Mouse (Mus musculus) CH12F3 (cell line): ENCODE measurements around the gene Ash1l.
"Not testable (repeated sequence)": the region's sequence is repeated elsewhere in the genome, so short reads cannot be mapped to it uniquely, and the experiment has no call there.

ENCODE experiments used
- in situ Hi-C: fragments of 300-500 bp; cut with MboI; formaldehyde crosslinking; loops from 2 replicates; pipeline ENCODE4 v1.14.3; 2020; ENCODE audit warnings: low sequenced_read_pairs

The Ash1l gene

DNA sequence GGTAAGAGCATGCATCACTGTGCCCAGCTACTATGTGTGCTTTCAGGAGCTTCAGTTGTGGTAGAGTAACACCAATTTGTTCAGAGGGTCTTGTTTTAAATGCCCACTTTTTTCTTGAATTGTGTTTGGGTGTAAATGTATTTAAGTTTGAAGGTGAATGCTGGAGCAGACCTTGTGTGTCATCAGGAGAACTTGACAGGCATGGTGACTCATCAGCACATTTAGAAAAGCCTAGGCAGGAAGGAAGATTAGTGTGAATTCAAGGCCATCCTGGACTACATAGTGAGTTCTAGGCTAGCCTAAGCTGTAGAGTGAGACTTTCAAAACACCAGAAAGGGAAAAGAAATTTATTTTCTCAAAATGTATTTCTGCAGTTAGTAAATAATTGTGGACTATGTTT is 3.3 kb downstream of the Ash1l start:
- in situ Hi-C loops: no loop called here

DNA sequence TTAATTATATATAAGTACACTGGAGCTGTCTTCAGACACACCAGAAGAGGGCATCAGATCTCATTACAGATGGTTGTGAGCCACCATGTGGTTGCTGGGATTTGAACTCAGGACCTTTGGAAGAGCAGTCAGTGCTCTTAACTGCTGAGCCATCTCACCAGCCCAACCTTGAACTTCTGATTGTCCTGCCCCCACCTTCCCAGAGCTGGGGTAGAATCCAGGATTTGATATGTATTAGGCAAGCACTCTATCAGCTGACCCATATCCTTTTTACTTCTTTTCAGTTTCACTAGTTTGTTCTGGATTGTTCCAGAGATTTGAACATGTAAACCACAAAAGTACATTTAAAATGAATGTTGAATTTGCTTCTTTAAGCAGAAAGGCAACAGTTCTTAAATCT is 12.8 kb downstream of the Ash1l start:
- in situ Hi-C loops: not testable (repeated sequence)

DNA sequence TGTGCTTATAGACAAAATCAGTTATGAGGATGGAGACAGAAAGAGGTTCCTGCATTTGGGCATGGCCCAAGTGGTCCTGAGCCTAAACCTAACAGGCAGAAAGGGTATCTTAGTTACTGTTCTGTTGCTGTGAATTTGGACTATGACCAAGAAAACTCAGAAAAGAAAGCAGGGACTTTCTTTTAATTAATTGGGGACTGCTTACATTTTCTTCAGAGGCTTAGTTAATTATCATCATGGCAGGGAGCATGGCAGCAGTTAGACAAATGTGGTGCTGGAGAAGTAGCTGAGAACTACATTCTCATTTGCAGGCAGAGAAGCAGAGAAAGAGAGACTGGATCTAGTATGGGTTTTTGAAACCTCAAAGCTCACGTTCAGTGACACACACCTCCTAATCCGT is 24.6 kb downstream of the Ash1l start:
- in situ Hi-C loops: no loop called here

DNA sequence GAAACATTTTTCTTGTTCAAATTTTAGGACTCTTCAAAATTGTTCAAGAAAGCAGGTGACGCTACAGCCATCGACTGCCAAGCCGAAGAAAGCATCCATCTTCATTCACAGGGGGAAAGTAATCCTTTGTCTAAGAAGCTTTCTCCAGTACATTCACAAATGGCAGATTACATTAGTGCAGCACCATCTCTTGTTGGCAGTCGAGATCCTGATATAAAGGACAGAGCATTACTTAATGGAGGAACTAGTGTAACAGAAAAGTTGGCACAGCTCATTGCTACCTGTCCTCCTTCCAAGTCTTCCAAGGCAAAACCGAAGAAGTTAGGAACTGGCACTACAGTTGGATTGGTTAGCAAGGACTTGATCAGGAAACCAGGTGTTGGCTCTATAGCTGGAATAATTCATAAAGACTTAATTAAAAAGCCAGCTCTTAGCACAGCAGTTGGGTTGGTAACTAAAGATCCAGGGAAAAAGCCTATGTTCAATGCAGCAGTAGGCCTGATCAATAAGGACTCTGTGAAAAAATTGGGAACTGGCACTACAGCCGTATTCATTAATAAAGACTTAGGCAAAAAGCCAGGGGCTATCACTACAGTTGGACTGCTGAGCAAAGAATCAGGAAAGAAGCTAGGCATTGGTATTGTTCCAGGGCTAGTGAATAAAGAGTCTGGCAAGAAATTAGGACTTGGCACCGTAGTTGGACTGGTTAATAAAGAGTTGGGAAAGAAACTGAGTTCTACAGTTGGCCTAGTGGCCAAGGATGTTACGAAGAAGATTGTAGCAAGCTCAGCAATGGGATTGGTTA is 31.0 kb downstream of the Ash1l start:
- in situ Hi-C loops: no loop called here

DNA sequence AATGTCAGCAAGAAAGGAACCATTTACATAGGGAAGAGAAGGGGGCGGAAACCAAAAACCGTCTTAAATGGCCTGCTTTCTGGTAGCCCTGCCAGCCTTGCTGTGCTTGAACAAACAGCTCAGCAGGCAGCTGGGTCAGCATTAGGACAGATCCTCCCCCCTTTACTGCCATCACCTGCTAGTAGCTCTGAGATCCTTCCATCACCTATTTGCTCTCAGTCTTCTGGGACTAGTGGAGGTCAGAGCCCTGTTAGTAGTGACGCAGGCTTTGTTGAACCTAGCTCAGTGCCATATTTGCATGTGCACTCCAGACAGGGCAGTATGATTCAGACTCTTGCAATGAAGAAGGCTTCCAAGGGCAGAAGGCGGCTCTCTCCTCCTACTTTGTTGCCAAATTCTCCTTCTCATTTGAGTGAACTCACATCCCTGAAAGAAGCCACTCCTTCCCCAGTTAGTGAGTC is 33.5 kb downstream of the Ash1l start:
- in situ Hi-C loops: no loop called here

DNA sequence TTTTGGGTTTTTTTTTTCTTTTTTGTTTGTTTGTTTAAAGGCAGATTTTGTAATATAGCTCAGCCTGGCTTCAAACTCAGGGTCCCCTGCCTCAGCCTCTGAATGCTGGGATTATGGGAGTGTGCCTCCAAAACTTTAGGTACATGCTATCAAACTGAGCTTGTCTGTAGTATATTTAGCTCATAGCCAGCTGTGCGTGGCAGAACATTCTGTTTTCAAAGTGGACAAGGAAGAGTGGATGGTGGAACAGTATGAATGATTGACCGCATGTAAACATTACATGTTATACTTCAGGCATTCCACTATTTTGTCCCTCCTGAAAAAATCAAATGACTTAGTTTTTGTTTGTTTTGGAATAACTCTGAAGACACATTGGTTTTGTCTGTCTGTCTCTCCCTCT is 42.4 kb downstream of the Ash1l start:
- in situ Hi-C loops: no loop called here

DNA sequence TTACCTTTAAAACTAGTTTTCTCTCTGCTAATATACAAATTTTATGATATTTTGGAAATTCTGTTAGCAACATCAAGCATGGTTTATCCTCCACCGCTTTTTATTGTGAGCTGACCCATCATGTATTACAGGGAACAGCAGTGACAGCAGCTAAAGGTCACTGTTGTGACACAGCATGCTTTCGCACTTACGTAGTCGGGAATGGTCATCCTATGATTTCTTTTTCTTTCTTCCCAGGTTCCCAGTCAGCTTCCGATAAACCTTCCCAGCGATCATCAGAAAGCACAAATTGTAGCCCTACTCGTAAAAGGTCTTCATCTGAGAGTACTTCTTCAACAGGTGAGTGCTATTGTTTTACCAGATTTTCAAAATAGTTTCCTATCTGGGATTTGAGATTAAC is 51.1 kb downstream of the Ash1l start:
- in situ Hi-C loops: no loop called here

DNA sequence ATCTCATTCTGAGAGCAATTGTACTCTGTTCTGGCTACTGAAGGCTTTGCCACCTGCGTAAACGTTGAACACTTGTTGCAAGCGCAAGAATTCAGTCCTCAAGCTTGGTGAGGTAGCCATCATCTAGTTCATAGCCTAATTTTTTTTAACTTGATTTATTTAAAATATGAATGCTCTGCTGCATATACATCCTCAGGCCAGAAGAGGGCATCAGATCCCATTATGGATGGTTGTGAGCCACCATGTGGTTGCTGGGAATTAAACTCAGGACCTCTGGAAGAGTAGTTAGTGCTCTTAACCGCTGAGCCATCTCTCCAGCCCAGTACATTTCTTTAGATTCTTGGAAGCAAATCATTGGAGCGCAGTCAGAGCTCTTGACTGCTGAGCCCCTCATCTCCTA is 80.5 kb downstream of the Ash1l start:
- in situ Hi-C loops: not testable (repeated sequence)

DNA sequence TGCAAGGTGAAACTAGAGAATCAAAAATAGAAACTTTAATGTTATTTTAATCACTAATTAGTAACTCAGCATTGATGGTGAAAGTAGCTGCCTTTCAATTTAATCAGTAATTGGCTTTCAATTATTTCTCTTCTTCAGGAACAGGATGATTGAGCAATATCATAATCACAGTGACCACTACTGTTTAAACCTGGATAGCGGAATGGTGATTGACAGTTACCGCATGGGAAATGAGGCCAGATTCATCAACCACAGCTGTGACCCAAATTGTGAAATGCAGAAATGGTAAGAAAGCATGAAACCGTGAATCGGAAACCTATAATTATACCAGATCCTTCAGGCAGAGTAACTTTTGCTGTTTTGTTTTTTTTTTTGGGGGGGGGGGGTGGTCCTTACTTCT is 92.9 kb downstream of the Ash1l start:
- in situ Hi-C loops: no loop called here

DNA sequence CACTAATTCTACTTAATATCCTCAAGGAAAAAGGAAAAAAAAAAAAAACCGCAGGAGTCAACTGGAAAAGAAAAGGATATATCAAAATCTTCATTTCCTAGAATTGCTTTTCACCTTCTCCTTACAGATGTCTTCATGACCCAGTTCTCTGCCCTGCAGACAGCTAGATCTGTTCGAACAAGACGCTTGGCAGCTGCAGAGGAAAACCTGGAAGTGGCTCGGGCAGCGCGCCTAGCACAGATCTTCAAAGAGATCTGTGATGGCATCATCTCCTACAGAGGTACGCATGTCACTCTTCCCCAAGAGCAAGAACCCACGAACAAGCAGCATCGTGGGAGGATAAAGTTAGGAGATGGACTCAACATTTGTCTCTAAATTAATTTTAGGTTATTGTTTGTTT is 107.9 kb downstream of the Ash1l start:
- in situ Hi-C loops: loop anchor here (25.0 kb wide), 1 partner anchor 979 kb away; no protein-coding TSS in a partner anchor

DNA sequence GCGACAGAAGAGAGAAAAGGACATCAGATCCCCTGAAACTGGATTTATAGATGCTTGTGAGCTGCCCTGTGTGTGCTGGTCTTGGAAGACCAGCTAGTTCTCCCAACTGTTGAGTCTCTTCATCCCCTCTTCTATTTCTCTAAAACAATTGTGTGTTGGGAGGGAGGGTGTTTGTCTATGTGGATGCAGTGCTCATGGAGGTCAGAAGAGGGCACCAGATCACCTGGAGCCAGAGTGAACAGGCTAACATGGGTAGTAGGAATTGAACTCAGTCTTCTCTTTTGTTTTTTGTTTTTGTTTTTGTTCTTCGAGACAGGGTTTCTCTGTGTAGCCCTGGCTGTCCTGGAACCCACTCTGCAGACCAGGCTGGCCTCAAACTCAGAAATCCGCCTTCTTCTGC is 108.4 kb downstream of the Ash1l start:
- in situ Hi-C loops: loop anchor here (25.0 kb wide), 1 partner anchor 979 kb away; no protein-coding TSS in a partner anchor

DNA sequence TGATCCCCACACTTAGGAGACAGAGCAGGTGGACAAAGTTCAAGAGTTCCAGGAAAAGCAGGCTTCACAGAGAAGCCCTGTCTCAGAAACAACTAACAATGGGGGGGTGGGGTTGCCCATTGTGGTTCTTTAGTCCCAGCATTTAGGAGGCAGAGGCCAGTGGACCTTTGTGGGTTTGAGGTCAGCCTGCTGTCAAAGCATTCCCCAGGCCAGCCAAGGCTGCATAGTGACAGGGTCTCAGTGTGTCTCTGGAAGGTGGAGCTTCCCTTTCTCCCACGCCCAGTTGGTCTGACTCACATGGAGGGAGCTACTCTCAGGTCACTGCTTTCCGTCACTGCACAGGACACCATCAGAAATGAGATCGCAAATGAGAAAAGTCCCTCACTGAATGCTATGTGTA is 111.3 kb downstream of the Ash1l start:
- in situ Hi-C loops: loop anchor here (25.0 kb wide), 1 partner anchor 976 kb away; no protein-coding TSS in a partner anchor

DNA sequence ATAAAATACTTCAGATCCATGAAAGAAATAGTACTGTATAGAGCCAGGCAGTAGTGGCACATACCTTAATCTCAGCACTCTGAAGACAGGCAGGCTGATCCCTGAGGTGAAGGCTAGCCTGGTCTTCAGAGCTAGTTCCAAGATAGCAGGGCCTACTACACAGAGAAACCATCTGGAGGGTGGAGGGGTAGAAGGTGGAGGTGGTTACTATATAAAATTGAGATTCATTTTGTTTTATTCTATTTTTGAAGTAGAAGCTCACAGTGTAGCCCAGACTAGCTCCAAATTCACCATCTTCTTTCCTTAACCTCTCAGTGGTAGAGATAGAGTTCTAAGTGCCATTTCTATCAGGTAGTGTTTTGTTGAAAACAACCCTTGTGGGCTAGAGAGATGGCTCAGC is 116.8 kb downstream of the Ash1l start:
- in situ Hi-C loops: loop anchor here (25.0 kb wide), 1 partner anchor 970 kb away; no protein-coding TSS in a partner anchor

DNA sequence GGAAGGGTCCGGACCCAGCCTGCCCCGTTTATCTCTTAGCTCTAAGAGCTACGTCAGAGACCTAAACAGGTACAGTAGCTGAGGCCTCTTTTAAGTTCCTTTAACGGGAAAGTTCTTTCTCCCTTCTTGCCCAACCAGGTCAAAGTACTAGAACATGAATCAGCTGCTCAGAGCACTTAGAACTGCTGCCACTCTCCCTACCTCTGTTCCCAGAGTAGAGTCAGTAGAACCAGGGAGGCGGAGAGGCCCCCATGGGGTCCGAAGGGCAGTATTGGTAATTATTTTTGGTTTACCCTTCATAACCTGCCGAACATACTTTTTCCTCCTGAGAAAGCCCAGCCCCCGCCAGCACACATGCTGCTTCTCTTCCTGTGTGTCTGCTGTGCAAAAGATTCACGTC is 127.0 kb downstream of the Ash1l start:
- in situ Hi-C loops: no loop called here

DNA sequence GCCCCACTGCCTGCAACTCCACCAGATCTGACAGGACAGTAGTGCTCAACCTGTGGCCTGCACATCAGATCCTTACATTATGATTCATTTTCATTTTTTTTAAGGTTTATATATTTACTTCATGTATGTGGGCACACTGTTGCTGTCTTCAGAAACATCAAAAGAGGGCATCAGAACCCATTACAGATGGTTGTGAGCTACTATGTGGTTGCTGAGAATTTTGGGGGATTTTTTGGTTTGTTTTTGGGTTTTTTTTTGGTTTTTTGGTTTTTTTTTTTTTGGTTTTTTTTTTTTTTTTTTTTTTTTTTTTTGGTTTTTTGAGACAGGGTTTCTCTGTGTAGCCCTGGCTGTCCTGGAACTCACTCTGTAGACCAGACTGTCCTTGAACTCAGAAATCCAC is 131.9 kb downstream of the Ash1l start:
- in situ Hi-C loops: not testable (repeated sequence)

DNA sequence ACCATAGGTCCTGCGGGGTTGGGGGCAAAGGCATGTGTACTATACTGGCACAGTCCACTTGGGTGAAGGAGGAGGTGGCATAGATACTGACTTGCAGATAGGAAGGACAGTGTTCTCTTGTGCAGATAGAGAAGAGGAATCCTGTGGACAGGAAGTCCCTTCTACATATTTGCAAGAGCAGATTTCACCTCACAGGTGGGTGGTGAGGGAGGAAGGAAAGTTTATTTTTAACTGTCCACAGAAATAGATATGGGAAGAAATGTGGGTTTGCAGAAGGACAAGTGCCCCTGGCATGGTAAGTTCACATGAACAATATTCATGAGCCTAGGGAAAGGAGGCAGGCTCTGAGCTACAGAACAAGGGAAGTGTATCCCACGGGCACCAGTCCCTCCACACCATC is 133.7 kb downstream of the Ash1l start:
- in situ Hi-C loops: no loop called here

DNA sequence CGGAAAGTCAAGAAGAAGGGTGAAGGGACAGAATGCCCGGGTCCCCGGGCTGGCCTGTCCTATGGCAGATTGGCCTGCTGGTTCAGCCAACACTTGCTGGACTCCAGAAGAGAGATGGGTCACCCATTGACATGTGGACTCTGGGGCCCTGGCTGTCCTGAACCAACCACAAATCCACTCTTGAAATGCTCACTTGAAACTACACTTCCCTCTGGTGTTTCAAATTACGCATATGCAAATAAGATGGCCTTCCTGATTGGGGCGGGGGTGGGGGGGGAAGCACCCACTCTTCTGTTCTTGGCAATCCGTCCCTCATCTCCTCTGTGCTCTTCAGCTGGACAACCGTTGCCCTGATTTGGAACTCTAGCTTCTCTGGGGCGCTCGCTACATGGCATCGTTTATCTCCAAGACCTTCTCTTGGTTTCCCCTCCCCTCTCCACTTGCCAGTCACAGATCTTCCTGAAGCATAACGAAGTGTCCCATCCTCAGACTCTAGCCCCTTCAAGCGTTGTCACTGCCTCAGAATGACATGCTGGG is 134.3 kb downstream of the Ash1l start:
- in situ Hi-C loops: no loop called here

DNA sequence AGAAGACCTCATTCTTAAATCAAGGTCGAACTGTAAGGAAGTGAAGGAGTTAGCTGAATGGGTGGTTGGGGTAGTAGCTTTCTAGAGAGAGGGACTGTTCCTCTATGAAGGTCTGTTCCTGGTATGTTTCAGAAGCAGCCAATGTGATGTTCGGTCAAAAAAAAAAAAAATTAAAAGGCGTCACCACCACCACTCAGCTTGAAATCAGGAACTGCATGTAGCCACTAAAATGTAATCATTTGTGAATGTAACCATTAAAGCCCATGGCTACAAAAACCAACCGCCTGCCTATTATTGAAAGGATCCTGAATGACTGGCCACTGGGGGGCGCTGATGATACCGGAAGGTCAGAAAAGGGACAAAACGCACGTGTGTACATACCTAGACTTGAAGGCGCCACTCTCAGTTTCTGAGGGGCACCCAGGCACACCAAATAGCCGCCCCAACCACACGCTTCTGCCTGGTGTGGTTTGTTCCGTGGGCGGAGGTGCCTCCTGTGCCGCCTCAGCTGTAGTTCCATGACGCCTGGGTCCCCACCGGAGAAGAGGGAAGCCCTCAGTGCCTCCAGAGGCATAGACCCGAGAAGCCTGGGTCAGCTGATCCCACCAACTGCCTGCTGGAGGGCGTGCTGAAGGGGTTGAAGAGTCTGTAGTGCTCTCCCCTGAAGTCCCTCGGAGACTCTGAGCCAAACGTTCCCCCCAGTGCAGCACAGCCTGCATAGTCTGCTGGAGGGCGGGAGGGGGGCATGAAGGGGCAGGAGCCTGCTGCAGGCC is 137.1 kb downstream of the Ash1l start:
- in situ Hi-C loops: no loop called here

DNA sequence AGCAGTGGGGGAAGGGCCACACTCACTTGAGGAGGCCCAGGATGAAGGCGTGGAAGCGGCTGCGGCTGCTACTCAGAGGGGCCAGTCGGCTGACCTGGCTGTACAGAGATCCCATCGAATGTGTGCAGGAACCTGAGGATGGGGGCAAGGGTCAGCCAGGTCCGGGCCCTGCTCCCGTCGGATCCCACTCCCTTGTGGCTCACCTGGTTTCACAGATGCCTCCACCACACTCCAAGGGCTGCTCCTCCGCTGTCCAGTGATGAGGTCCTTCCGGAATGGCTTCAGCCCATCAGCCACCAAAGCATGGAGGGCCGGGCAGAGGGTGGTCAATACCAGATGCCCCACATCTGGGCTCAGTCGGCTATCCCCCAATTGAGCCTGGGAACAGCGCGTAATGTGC is 138.6 kb downstream of the Ash1l start:
- in situ Hi-C loops: no loop called here

DNA sequence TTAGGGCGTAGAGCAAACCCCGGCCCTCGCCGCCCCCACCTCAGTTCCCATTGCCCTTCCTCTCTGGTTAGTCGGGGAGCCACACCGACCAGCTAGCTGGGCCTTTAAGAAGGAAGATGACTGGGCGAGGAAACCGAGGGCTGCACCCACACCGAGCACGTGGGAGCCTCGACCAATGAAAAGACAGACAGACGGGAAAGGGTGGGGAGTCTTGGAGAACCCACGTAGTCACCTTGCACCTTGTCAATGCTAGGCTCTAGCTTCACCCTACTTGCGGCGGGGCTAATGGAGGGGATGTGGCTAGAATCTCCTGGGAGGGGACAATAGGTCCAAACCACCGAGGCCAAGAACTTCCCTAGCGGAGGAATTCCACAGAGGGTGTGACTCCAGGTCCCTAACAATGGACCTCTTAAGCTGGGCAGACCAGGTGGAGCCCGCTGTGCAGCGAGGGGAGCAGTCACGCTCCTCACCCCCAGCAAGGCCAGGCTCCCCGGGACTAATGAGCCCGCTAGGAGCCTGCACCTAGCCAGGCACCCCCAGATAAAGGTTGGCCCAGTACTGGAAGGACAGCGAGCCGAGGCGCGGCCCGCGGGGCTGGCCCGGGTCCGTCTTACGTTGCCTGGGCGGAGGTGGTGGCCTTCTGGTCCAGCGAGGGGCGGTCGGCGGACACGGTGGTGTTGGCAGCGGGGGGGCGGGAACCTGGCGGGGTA is 139.6 kb downstream of the Ash1l start:
- in situ Hi-C loops: no loop called here
